Mouse (Mus musculus) kidney, embryonic 14.5 days (tissue): ENCODE measurements around the gene Tmem164. TPM values are rescaled to one million over a fixed set of nuclear protein-coding genes. Genes with fewer than 3 reads are reported as not detected.
A peak's percentile ranks its signal among the peaks of the same experiment; 100 is the strongest.

Experiments
- ATAC-seq: fragments of 200-750 bp; cut with Nextera tagmentation; 2 replicates; pipeline ENCODE4 v1.8.0; 2017; ENCODE audit warnings: moderate number of reproducible peaks, mild to moderate bottlenecking, moderate TSS enrichment, moderate library complexity; ENCODE audit not compliant: low FRiP score, low TSS enrichment
- H3K27ac ChIP-seq: fragments of 300-500 bp; sonication (generic); 2 replicates; pipeline ENCODE4 v1.5.1; 2014; ENCODE audit warnings: low read depth, mild to moderate bottlenecking, low read length, moderate library complexity, mixed read lengths
- H3K27me3 ChIP-seq: fragments of 300-500 bp; sonication (generic); 2 replicates; pipeline ENCODE4 v1.6.1; 2014; ENCODE audit warnings: mild to moderate bottlenecking, low read length; ENCODE audit not compliant: control insufficient read depth, insufficient read depth
- H3K36me3 ChIP-seq: fragments of 300-500 bp; sonication (generic); 2 replicates; pipeline ENCODE4 v1.6.1; 2014; ENCODE audit warnings: low read length, mixed read lengths; ENCODE audit not compliant: control insufficient read depth, insufficient read depth
- H3K4me1 ChIP-seq: fragments of 300-500 bp; sonication (generic); 2 replicates; pipeline ENCODE4 v1.6.1; 2014; ENCODE audit warnings: low read length, mixed read lengths; ENCODE audit not compliant: control insufficient read depth, insufficient read depth
- H3K4me2 ChIP-seq: fragments of 300-500 bp; sonication (generic); replicated peaks from 2 replicates; pipeline ENCODE4 v1.6.1; 2014; ENCODE audit warnings: low read depth, mild to moderate bottlenecking, low read length
- H3K4me3 ChIP-seq: fragments of 300-500 bp; sonication (generic); 2 replicates; pipeline ENCODE4 v1.5.1; 2014; ENCODE audit warnings: mild to moderate bottlenecking, low read length
- H3K9ac ChIP-seq: fragments of 300-500 bp; sonication (generic); 2 replicates; pipeline ENCODE4 v1.6.1; 2014; ENCODE audit warnings: low read depth, mild to moderate bottlenecking, low read length, moderate library complexity
- H3K9me3 ChIP-seq: fragments of 300-500 bp; sonication (generic); 2 replicates; pipeline ENCODE4 v1.6.1; 2016; ENCODE audit warnings: low read length; ENCODE audit not compliant: control insufficient read depth
- whole genome bisulfite sequencing: fragments of 180-500 bp; shearing (Covaris S2); extraction: QIAGEN DNeasy Blood & Tissue Kit; methylation state at CpG from one replicate; pipeline ENCODE4 v1.1.7; 2014; 5-methylcytosine and 5-hydroxymethylcytosine counted together
- microRNA counts: library from miRNA; unstranded; fragments of <30 nt; microRNA quantifications from one replicate; lab custom pipeline; 2017
- microRNA-seq: library from miRNA; unstranded; fragments of <30 nt; microRNA quantifications from one replicate; pipeline ENCODE4, GENCODE M21; 2016
- polyA plus RNA-seq: library from polyadenylated mRNA; unstranded; fragments of >200 nt; fragmentation: Nextera tagmentation; extraction: Ambion mirVana; gene quantifications from 2 replicates; pipeline ENCODE4 v1.2.1, GENCODE M21; 2014

The Tmem164 gene
- polyA plus RNA-seq, 1 experiment from 2014 or later = 34.5 TPM

DNA sequence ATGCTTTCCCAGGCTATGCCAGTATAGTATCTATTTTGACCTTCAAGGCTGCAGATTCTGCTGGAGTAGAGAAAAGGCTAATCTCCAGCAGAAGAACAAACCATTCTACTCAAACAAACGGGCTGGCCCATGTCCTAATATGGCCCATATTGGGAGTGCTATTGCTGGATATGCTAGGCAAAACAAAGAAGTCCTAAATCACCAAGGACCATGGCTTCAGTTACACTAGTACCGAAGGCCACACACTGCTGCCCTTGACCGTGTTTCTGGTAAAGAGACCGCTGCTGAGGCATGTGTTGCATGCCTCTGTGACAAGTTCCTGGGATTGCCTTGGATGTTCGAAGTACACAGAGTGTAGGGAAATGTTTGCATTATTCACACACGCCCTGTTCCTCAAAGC lies 165.1 kb downstream of the Tmem164 start:
- no peak overlapping the region for H3K9ac ChIP-seq
- H3K27ac ChIP-seq = no peak overlapping the region
- 67% methylated on average over 6 of the region's 6 CpGs for WGBS
- no peaks in the 10 kb centered on the region for H3K9me3 ChIP-seq
- H3K4me1 ChIP-seq = no peaks in the 10 kb centered on the region
- H3K4me2 ChIP-seq = no peak overlapping the region
- H3K27me3 ChIP-seq = no peaks in the 10 kb centered on the region
- H3K4me3 ChIP-seq = no peak overlapping the region
- ATAC-seq = no peak
- H3K36me3 ChIP-seq = no peaks in the 10 kb centered on the region

- H3K9me3 ChIP-seq = no peaks in the 10 kb centered on the region
- H3K36me3 ChIP-seq = no peaks in the 10 kb centered on the region
- WGBS = 93% methylated on average over 9 of the region's 9 CpGs
- H3K9ac ChIP-seq = no peak overlapping the region
- no peaks in the 10 kb centered on the region for H3K27me3 ChIP-seq
- H3K4me1 ChIP-seq = no peaks in the 10 kb centered on the region
- no peak overlapping the region for H3K4me2 ChIP-seq
- no peak overlapping the region for H3K4me3 ChIP-seq
- H3K27ac ChIP-seq = no peak overlapping the region
- no peak for ATAC-seq
Observed at GRCm38 (mm10) chrX:142848032-142848431, 166.8 kb downstream of the Tmem164 start.

GRCm38 (mm10) chrX:142869844-142870243 lies 188.6 kb downstream of the Tmem164 start:
- Histone ChIP-seq H3K4me3 (no peak overlapping the region), H3K27ac (no peak overlapping the region), H3K27me3 (no peaks in the 10 kb centered on the region), H3K36me3 (no peaks in the 10 kb centered on the region), H3K4me2 (no peak overlapping the region), H3K9me3 (no peaks in the 10 kb centered on the region), H3K4me1 (no peaks in the 10 kb centered on the region), H3K9ac (no peak overlapping the region)
- ATAC-seq = no peak
- WGBS = 76% methylated on average over 2 of the region's 2 CpGs

GRCm38 (mm10) chrX:142882255-142882654 lies 201.0 kb downstream of the Tmem164 start:
- WGBS = 81% methylated on average over 5 of the region's 5 CpGs
- Histone ChIP-seq H3K27ac (no peak overlapping the region), H3K4me1 (no peaks in the 10 kb centered on the region), H3K9me3 (no peaks in the 10 kb centered on the region), H3K27me3 (no peaks in the 10 kb centered on the region; the same call in 1 of the 2 replicates), H3K36me3 (no peaks in the 10 kb centered on the region), H3K4me2 (no peak overlapping the region), H3K9ac (no peak overlapping the region), H3K4me3 (no peak overlapping the region)
- no peak for ATAC-seq

DNA sequence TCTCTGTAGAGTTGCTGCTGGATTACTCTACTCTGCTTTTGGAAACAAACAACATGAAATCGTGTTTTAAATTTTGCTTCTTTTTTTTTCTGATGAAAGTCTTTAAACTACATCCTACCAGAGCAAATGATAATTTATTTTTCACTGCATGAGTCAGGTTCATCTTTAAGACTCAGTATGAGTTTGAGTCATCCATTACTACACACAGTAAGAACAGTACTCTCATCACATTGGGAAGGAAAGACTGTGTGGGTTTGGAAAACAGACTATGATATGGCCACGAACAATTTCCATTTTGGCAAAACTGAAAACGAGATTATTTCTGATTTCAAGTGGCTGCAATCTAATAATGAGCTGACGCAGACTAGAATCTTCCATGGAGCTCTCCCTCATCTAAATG lies 202.4 kb downstream of the Tmem164 start:
- Histone ChIP-seq H3K9me3 (no peaks in the 10 kb centered on the region), H3K27me3 (no peaks in the 10 kb centered on the region; the same call in 1 of the 2 replicates), H3K36me3 (no peaks in the 10 kb centered on the region), H3K4me3 (no peak overlapping the region), H3K9ac (no peak overlapping the region), H3K27ac (no peak overlapping the region), H3K4me1 (no peaks in the 10 kb centered on the region), H3K4me2 (no peak overlapping the region)
- no peak for ATAC-seq
- WGBS = 87% methylated on average over 4 of the region's 4 CpGs

- whole genome bisulfite sequencing = 88% methylated on average over 7 of the region's 7 CpGs
- H3K4me2 ChIP-seq = no peak overlapping the region
- no peaks in the 10 kb centered on the region for H3K36me3 ChIP-seq
- no peaks in the 10 kb centered on the region for H3K4me1 ChIP-seq
- H3K4me3 ChIP-seq = no peak overlapping the region
- no peak overlapping the region for H3K27ac ChIP-seq
- no peaks in the 10 kb centered on the region; the same call in 1 of the 2 replicates for H3K27me3 ChIP-seq
- H3K9me3 ChIP-seq = no peaks in the 10 kb centered on the region
- no peak for ATAC-seq
- H3K9ac ChIP-seq = no peak overlapping the region
Observed at GRCm38 (mm10) chrX:142885962-142886361, 204.8 kb downstream of the Tmem164 start.

MicroRNA genes within 50 kb of the gene (microRNA counts, 519-probe panel; counts per million panel counts)
- microRNA mmu-miR-652 (lab: Ali Mortazavi, UCI) = 6,117 counts per million, percentile 64 among the panel's probes with 10 or more counts

Small RNA genes within 50 kb of the gene (microRNA-seq; reads per million reads assigned to microRNA genes)
- gene Mir652 = 7,325 reads per million, percentile 93 among the genes with 10 or more reads in this experiment
